Mouse (Mus musculus) fat pad, adult 2 months (tissue): Measurements from ENCODE around the gene Akap9.
"Not testable (repeated sequence)": the region's sequence is repeated elsewhere in the genome, so short reads cannot be mapped to it uniquely, and the experiment has no call there.

Experiments
- DNase-seq: peaks from one replicate; pipeline ENCODE4 v3.0.0-alpha.2; 2011; ENCODE audit warnings: low read depth, low spot score; ENCODE audit errors: extremely low read depth

Akap9 gene

DNA sequence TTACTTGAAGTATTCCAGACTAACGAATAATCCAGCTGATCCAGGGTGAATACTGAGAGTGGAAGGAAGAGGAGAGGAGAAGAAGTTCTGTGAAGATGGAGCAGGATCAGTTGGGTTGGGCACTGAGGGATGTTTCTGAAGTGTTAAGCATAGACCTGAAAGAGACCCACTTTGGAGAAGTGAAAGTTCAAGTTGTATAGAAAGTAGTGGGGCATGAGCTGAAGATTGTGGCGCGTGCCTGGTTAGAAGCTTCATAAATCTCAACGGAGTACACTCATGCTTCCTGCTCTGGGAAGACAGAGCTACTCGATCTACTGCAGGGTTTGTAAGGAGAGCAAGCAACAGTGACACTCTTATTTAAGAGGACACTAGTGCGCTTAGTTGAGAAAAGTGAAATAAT, 41.3 kb downstream of the Akap9 start:
- no peak for DNase-seq

DNA sequence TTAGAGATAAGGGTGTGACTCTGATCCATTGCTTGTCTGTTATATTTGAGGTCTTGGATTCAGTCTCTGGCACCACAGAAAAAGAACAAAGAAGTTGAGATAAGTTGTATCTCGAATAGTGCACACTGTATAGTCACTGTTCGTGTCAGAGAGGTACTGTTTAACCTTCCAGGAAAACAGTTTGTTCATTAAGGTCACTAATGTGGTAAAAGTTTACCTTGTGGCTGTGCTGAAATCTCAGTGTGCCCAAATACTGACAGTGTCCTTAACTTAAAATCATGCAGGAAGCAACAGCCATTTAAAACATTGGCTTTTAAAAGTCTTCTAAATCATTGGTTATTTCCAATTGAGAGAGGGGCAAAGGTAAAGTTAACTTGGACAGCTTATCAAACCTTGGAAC, 43.1 kb downstream of the Akap9 start:
- DNase-seq, result no peak

DNA sequence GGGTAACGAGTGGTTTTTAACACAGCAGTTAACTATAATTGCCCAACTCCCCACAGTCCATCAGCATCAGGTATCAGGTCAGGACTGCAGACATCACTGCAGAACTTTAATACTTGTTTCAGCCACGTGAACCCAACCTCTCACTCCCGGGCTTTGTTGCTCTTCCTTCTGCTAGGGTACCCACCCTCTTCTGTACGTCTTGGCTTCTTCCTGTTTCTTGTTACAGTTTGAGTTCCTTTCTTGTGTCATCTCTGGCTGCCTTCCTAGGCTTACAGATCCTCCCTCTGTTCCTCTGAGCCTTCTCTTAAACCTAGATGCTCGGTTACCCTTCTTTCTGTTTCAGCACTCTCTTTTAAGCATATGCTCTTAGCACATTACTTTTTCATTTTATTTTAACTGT, 45.9 kb downstream of the Akap9 start:
- DNase-seq, result no peak

- no peak for DNase-seq
These were observed 47.0 kb downstream of the Akap9 start for GRCm38 (mm10) chr5:3974896-3975295.

- no peak for DNase-seq
These were observed 48.3 kb downstream of the Akap9 start for GRCm38 (mm10) chr5:3976111-3976510.

- DNase-seq, result no peak
These were observed 50.0 kb downstream of the Akap9 start for GRCm38 (mm10) chr5:3977904-3978303.

- no peak for DNase-seq
These were observed 61.8 kb downstream of the Akap9 start for GRCm38 (mm10) chr5:3989608-3990007.

DNA sequence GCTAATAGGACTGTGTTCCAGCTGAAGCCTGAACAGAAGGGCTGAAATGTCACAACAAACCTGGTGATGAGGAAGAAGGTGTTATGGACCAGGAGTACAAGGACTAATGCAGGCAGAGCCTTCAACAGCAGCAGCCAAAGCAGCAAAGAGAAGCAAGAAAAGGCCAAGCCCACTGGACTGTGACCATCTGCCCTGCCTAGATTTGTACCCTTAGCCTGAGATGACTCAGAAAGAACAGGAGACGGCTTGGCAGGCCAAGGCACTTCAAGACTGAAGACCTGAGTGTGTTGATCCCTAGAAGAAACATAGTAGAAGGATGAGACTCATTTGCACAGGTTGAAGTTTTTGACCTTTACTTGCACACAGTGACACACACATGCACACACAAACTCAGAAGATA, 62.6 kb downstream of the Akap9 start:
- DNase-seq, result no peak

DNA sequence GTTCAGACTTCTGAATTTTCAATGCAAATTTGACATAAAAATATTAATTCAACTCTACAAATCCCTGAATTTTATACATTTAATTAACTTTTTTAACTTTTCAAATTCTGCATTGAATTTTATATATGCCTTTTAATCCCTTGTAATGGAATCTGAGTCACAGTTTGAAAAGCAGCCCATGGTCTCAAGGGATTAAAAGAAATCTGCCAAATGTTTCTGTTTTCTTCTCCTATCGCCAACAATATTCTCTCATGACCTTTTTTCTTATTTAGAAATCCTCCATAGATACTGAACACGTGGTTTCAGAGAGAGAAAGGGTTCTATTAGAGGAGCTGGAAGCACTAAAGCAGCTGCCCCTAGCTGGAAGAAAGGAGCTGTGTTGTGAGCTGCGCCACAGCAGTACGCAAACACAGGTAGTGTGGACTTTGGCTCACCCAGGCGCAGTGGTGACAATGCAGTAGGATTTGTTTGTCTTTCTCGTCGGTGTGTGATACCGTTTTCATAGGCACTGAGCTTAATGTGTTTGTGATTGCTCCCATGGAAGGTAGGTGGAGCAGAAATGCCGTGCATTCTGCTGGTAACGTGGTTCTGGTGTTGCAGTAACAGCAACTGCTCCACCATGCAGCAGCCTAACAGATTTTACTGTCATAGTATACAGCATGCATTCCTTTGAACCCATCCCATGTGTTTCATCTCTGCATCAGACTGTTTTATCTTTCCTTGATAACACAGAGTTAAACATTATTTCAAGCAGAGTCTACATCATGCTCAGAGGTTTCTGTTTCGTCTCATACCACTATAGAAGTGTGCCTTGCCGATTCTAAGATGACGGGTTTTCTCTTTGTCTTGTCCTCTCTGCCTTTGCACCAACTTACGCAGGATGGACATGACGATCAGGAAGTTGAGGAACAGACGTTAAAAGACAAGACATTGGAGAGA, 76.9 kb downstream of the Akap9 start:
- DNase-seq, result no peak

DNA sequence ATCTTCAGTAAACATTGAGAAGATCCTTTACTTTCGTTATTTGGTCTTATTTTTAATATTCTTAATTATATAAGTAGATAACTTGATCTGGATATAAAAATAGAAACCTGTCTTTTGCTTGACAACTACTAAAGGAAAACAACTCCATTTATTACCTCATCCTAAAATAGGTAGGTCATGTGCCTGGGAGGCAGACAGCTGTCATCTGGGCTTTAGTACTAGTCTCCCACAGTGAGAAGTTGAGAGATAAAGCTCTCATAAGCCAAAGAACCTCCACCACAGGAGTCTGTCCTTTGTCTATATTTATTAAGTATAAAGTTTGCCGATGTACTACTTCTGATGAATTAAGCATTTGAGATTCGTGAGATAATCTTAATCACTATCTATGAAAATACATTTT, 78.8 kb downstream of the Akap9 start:
- DNase-seq, result no peak

- DNase-seq, result no peak
These were observed 80.4 kb downstream of the Akap9 start for GRCm38 (mm10) chr5:4008266-4008665.

- no peak for DNase-seq
These were observed 81.7 kb downstream of the Akap9 start for GRCm38 (mm10) chr5:4009540-4009939.

DNA sequence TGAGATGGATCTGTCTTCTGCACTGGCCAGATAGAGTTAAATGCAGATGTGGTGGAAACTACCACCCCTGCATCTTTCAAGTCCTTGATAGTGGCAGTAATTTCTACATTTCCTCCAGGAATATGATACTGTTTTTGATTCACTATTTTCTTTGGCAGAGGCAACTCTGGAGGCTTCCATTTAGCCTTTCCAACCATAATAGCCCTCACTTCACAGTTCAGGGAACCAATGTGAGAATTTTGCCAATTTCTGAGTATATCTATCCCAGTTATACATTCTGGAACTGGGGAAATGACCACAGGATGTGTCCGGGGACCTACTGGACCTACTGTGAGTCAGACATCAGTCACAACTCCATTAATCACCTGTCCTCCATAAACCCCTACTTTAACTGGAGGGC, 89.8 kb downstream of the Akap9 start:
- DNase-seq, result not testable (repeated sequence)

DNA sequence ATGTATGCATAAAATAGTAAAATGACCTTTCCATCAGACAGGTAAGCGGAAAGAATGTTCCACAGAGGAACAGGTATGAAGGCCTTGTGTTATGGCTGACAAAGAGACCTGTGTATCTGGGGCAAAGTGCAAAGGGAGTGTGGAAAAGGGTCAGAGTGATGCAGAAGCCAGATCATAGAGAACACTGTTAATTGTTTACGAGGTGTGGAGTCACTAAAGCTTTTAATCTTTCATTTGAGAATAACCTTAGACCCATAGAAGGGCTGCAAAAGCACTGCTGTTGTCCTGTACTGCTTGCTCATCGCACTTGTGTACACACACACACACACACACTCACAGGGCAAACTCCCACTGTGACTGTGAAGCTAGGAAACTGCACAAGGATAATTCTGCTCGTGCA, 91.5 kb downstream of the Akap9 start:
- no peak for DNase-seq

DNA sequence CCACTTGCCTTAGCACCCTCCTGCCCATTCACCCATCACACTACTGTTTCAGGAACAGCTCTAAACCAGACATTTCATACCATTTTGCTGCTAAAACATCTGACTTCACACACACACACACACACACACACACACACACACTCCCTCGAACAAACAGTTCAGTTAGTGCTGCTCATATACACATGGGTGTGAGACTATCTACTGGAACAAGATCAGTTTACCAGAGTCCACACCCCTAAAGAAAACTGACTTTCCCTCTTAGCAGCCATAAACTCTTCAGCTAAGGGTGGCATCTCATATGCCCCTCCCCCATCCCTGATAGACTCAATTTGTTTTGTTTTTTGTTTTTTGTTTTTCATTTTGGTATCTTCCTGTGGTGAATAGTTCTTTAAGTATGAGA, 92.2 kb downstream of the Akap9 start:
- no peak for DNase-seq

DNA sequence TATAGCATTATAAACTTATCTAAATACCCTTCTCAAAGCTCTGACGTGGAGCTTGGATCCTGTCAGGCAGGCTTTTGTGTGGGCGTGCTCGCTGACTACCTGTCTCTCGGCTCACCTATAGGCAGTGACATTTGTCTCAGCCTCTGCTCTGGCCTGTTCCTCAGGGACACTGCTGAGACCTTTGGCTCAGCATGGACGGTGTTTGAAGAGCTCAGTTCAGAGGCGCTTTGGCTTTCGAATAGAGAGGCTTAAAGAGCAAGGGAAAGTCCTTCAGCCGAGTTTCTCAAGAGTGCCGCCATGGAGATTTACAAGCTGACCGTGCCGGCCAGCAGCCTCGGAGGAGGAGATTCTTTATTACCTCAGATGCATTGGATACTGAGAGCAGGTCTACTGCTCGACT, 95.3 kb downstream of the Akap9 start:
- DNase-seq, result peak; percentile 46

- no peak for DNase-seq
These were observed 96.2 kb downstream of the Akap9 start for GRCm38 (mm10) chr5:4023742-4024681.

- DNase-seq, result no peak
These were observed 96.9 kb downstream of the Akap9 start for GRCm38 (mm10) chr5:4024727-4025126.

- DNase-seq, result not testable (repeated sequence)
These were observed 98.5 kb downstream of the Akap9 start for GRCm38 (mm10) chr5:4026336-4026735.

DNA sequence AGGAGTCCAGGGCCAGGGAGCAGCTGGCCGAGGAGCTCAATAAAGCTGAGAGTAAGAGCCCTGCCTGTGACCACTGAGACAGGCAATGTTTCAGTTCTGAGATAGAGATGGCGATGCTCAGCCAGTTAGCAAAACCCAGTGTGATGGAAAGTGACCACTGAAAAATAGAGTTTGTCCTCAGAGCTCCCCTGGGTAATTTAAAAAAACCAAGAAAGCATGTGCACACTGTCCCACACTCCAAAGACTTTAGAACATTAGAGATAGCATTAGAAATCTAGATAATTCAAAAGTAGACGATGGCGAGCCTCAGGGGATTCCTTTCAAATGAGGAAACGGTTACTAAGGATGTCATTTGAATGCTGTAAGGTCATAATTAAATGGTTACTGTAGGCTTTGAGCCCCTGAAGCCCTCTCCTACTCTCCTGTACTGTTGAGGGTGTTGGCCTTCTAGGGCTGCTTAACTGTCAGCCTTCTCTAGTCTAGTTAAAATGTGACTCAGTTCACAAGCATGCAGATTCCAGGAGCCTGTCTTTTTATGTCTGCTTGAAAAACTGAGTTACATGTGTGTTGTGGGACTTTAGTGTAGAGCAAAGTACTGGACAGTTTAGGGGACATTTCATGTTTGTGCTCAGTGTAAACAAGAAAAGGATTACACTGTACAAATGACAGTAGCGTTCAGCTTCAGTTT, 100.8 kb downstream of the Akap9 start:
- no peak for DNase-seq

- no peak for DNase-seq
These were observed 104.0 kb downstream of the Akap9 start for GRCm38 (mm10) chr5:4031846-4032245.
